Mouse (Mus musculus) hindbrain, embryonic 14.5 days (tissue): ENCODE measurements around the gene Polr2j. TPM values are rescaled to one million over a fixed set of nuclear protein-coding genes. Genes with fewer than 3 reads are reported as not detected.
"Not testable (repeated sequence)": the region's sequence is repeated elsewhere in the genome, so short reads cannot be mapped to it uniquely, and the experiment has no call there.

Source experiments
- ATAC-seq: fragments of 200-750 bp; cut with Nextera tagmentation; 2 replicates; pipeline ENCODE4 v1.8.0; 2017; ENCODE audit warnings: moderate number of reproducible peaks, mild to moderate bottlenecking, moderate TSS enrichment, moderate library complexity; ENCODE audit not compliant: low FRiP score
- DNase-seq: peaks from one replicate; pipeline ENCODE4 v3.0.0-alpha.2; 2015; ENCODE audit warnings: low spot score
- H3K27ac ChIP-seq: fragments of 300-500 bp; sonication (generic); 2 replicates; pipeline ENCODE4 v1.5.1; 2014; ENCODE audit warnings: mild to moderate bottlenecking, moderate library complexity
- H3K27me3 ChIP-seq: fragments of 300-500 bp; sonication (generic); 2 replicates; pipeline ENCODE4 v1.6.1; 2014; ENCODE audit warnings: mild to moderate bottlenecking, low read length, mixed read lengths; ENCODE audit not compliant: control insufficient read depth, insufficient read depth
- H3K36me3 ChIP-seq: fragments of 300-500 bp; sonication (generic); replicated peaks from 2 replicates; pipeline ENCODE4 v1.6.1; 2014; ENCODE audit not compliant: control insufficient read depth, insufficient read depth
- H3K4me1 ChIP-seq: fragments of 300-500 bp; sonication (generic); replicated peaks from 2 replicates; pipeline ENCODE4 v1.6.1; 2014; ENCODE audit warnings: antibody characterized with exemption, low read length, mixed read lengths; ENCODE audit not compliant: control insufficient read depth, insufficient read depth
- H3K4me2 ChIP-seq: fragments of 300-500 bp; sonication (generic); replicated peaks from 2 replicates; pipeline ENCODE4 v1.6.1; 2014; ENCODE audit warnings: mild to moderate bottlenecking, moderate library complexity
- H3K4me3 ChIP-seq: fragments of 300-500 bp; sonication (generic); replicated peaks from 2 replicates; pipeline ENCODE4 v1.5.1; 2014; ENCODE audit warnings: mild to moderate bottlenecking, low read length
- H3K9ac ChIP-seq: fragments of 300-500 bp; sonication (generic); 2 replicates; pipeline ENCODE4 v1.6.1; 2014
- H3K9me3 ChIP-seq: fragments of 300-500 bp; sonication (generic); 2 replicates; pipeline ENCODE4 v1.6.1; 2016; ENCODE audit warnings: low read length; ENCODE audit not compliant: control insufficient read depth
- WGBS: fragments of 180-500 bp; shearing (Covaris S2); extraction: QIAGEN DNeasy Blood & Tissue Kit; methylation state at CpG from one replicate; pipeline ENCODE4 v1.1.7; 2014; 5-methylcytosine and 5-hydroxymethylcytosine counted together
- polyA plus RNA-seq: library from polyadenylated mRNA; unstranded; fragments of >200 nt; fragmentation: Nextera tagmentation; extraction: Ambion mirVana; gene quantifications from 2 replicates; pipeline ENCODE4 v1.2.1, GENCODE M21; 2014

Polr2j gene
- polyA plus RNA-seq, 1 experiment from 2014 or later, result 235 TPM

DNA sequence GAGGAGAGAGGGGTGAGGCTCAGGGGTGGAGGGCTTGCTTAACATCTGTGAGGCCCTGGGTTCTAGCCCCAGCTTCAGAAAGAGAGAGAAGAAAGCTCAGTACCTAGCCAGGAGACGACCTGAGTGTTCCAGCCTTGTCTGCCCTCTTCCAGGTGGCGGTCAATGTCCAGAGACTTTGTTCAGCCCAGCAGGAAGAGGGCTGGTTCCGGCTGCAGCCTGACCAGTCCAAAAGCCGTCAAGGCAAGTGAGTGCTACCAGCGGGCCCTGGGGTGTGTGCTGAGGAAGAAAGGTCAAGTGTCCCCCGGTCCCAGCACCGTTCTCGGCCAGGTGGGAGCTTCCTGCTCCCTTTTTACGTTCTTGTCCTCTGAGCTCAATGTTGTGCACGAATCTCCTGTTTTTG, 17.9 kb upstream of the Polr2j start:
- ATAC-seq (no peak), DNase-seq (no peak)
- no peak overlapping the region for H3K9ac ChIP-seq
- 86% methylated on average over 10 of the region's 10 CpGs for WGBS
- no peaks in the 10 kb centered on the region for H3K9me3 ChIP-seq
- no peak overlapping the region for H3K4me3 ChIP-seq
- H3K36me3 ChIP-seq, result no peaks in the 10 kb centered on the region
- H3K4me2 ChIP-seq, result no peak overlapping the region
- no peaks in the 10 kb centered on the region; the same call in 1 of the 2 replicates for H3K4me1 ChIP-seq
- no peaks in the 10 kb centered on the region for H3K27me3 ChIP-seq
- no peak overlapping the region for H3K27ac ChIP-seq

GRCm38 (mm10) chr5:136102099-136102820, 14.2 kb upstream of the Polr2j start:
- no peaks in the 10 kb centered on the region; the same call in 1 of the 2 replicates for H3K4me1 ChIP-seq
- H3K36me3 ChIP-seq, result no peaks in the 10 kb centered on the region
- DNase-seq (peak; percentile 90), ATAC-seq (peak; percentile 84)
- H3K27ac ChIP-seq, result no peak overlapping the region
- H3K4me2 ChIP-seq, result peak overlapping the region; percentile 58
- H3K27me3 ChIP-seq, result no peaks in the 10 kb centered on the region
- peak overlapping the region; percentile 30 for H3K4me3 ChIP-seq
- H3K9ac ChIP-seq, result peak overlapping the region; percentile 53
- 9% methylated on average over 41 of the region's 41 CpGs for WGBS
- H3K9me3 ChIP-seq, result no peaks in the 10 kb centered on the region

DNA sequence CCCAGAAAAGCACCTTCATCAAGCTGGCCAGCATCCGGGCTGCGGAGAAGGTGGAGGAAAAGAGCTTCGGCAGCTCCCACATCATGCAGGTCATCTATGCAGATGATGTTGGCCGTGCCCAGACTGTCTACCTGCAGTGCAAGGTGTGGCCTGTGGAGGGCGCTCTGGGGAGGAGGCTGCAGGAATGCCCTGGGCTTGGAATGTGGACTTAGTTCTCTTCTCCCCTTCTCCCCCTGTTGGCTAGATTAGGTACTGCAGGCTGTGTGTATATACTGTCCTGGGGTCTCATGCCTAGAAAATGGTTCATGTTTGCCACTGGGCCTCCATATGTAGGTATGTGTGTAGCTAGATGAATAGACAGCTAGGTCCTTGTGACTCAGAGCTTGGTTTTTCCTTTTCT, 11.9 kb upstream of the Polr2j start:
- no peaks in the 10 kb centered on the region for H3K9me3 ChIP-seq
- no peaks in the 10 kb centered on the region; the same call in 1 of the 2 replicates for H3K4me1 ChIP-seq
- no peaks in the 10 kb centered on the region for H3K27me3 ChIP-seq
- WGBS, result 87% methylated on average over 5 of the region's 5 CpGs
- no peak for ATAC-seq
- H3K9ac ChIP-seq, result no peak overlapping the region
- no peak overlapping the region for H3K4me2 ChIP-seq
- H3K4me3 ChIP-seq, result no peak overlapping the region
- no peaks in the 10 kb centered on the region for H3K36me3 ChIP-seq
- H3K27ac ChIP-seq, result no peak overlapping the region
- peak; percentile 27 for DNase-seq

- no peaks in the 10 kb centered on the region for H3K9me3 ChIP-seq
- H3K27ac ChIP-seq, result no peak overlapping the region
- 51% methylated on average over 2 of the region's 2 CpGs for WGBS
- no peaks in the 10 kb centered on the region for H3K27me3 ChIP-seq
- no peak for ATAC-seq
- H3K9ac ChIP-seq, result no peak overlapping the region
- no peak overlapping the region for H3K4me3 ChIP-seq
- DNase-seq, result no peak
- H3K4me1 ChIP-seq, result no peaks in the 10 kb centered on the region
- H3K4me2 ChIP-seq, result no peak overlapping the region
- no peaks in the 10 kb centered on the region for H3K36me3 ChIP-seq
Observed at GRCm38 (mm10) chr5:136108486-136108885, 7.9 kb upstream of the Polr2j start.

- no peak overlapping the region for H3K4me3 ChIP-seq
- H3K36me3 ChIP-seq, result no peaks in the 10 kb centered on the region
- H3K9me3 ChIP-seq, result no peaks in the 10 kb centered on the region
- DNase-seq (no peak), ATAC-seq (no peak)
- H3K27ac ChIP-seq, result no peak overlapping the region
- no peak overlapping the region for H3K9ac ChIP-seq
- H3K4me1 ChIP-seq, result no peaks in the 10 kb centered on the region
- H3K4me2 ChIP-seq, result no peak overlapping the region
- 82% methylated on average over 3 of the region's 3 CpGs for WGBS
- H3K27me3 ChIP-seq, result no peaks in the 10 kb centered on the region
Observed at GRCm38 (mm10) chr5:136109042-136109441, 7.4 kb upstream of the Polr2j start.

DNA sequence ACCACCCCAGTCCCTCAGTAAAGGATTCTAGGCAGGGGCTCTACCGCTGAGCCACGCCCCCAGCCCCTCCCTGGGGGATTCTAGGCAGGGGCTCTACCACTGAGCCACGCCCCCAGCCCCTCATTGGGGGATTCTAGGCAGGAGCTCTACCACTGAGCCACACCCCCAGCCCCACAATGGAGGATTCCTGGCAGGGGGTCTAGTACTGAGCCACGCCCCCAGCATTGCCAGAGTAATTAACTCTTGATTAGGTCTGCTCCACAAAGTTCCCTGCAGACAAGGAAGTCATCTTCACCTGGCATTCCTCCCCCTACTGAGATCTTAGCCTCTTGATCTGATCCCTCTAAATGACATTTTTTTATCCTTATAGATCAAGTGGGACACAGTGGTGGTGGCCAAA, 2.9 kb upstream of the Polr2j start:
- H3K4me1 ChIP-seq, result peaks cover 14% of the 10 kb centered on the region
- H3K9ac ChIP-seq, H3K27me3 ChIP-seq, ATAC-seq, H3K9me3 ChIP-seq, DNase-seq, H3K4me3 ChIP-seq, H3K4me2 ChIP-seq, H3K27ac ChIP-seq, H3K36me3 ChIP-seq: not testable (repeated sequence)
- 42% methylated on average over 4 of the region's 4 CpGs for WGBS

- peaks cover 29% of the 10 kb centered on the region for H3K36me3 ChIP-seq
- no peaks in the 10 kb centered on the region for H3K27me3 ChIP-seq
- H3K9me3 ChIP-seq, result no peaks in the 10 kb centered on the region
- H3K4me2 ChIP-seq, result peak overlapping the region; percentile 68
- H3K4me3 ChIP-seq, result peak overlapping the region; percentile 84
- no peak for DNase-seq
- WGBS, result 0% methylated on average over 22 of the region's 22 CpGs
- ATAC-seq, result peak; percentile 51; the same call in 1 of the 2 replicates
- H3K27ac ChIP-seq, result peak overlapping the region; percentile 73
- H3K4me1 ChIP-seq, result peaks cover 14% of the 10 kb centered on the region
- peak overlapping the region; percentile 85 for H3K9ac ChIP-seq
Observed at GRCm38 (mm10) chr5:136116784-136117112, 317 bp downstream of the Polr2j start.

DNA sequence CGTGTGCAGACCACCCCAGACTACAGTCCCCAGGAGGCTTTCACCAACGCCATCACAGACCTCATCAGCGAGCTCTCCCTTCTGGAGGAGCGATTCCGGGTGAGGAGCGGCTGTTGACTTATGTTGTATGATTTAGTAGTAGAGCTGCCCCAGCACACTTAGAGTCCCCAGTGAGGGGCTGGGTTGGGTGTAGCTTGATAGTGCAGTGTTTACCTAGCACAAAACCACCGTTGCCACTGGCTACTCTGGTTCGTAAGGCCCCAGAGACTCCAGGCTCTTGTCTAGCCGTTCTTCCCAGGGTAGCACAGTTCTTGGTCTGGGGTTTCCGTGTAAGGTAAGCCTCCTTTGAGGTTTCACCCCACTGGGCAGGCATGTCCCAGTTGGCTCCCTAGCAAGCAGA, 5.7 kb downstream of the Polr2j start:
- ATAC-seq (no peak), DNase-seq (no peak)
- 92% methylated on average over 10 of the region's 10 CpGs for WGBS
- H3K36me3 ChIP-seq, result peaks cover 75% of the 10 kb centered on the region
- no peak overlapping the region for H3K4me3 ChIP-seq
- H3K4me1 ChIP-seq, result peaks cover 6% of the 10 kb centered on the region
- H3K4me2 ChIP-seq, result no peak overlapping the region
- H3K27me3 ChIP-seq, result no peaks in the 10 kb centered on the region
- no peak overlapping the region for H3K27ac ChIP-seq
- no peaks in the 10 kb centered on the region for H3K9me3 ChIP-seq
- H3K9ac ChIP-seq, result no peak overlapping the region

DNA sequence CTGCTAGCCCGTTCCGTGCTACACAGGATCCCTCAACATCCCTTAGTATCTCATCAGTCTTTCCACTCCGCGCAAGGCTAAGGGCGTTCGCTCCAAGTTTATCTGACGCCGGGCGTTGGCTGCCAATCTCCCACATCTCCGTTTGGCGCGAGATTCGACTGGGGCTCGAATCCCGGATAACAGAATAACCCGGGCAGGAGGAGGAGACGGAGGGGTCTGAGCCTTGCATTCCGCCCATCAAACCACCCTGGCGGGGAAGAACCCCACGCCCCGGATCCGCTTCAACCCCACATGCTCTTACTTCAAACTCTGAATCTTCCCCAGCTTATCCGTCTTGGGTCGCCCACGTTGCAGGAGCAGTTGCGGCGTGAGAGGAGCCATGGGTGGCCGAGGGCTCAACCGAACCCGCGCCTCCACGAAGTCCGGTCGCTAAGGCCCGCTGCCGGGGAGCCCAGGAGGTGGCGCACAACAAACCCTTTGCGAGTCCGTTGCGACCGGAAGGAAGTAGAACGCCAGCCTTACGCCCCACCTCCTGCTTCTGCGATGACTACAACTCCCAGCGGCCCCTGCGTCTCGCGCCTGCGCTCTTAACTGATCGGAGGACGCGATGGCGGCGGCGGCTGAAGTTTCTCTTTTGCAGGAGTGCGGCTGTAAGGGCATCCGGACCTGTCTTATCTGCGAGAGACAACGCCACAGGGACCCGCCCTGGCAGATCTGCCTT, 19.3 kb downstream of the Polr2j start, which contains the start of the genes Lrwd1 and Alkbh4:
Lrwd1 (minus strand) TSS at position 504 of the 721 bp plus-strand sequence.
Alkbh4 (plus strand) TSS at position 576 of the 721 bp plus-strand sequence.
- Histone ChIP-seq H3K4me3 (peak within 1 kb of the TSS; percentile 78), H3K27me3 (no peaks in the 10 kb centered on the region), H3K27ac (no peak within 1 kb of the TSS), H3K9me3 (no peaks in the 10 kb centered on the region), H3K36me3 (peaks cover 47% of the 10 kb centered on the region), H3K4me1 (peaks cover 16% of the 10 kb centered on the region), H3K9ac (peak within 1 kb of the TSS; percentile 64), H3K4me2 (peak within 1 kb of the TSS; percentile 80)
- peak; percentile 93 for ATAC-seq
- DNase-seq, result peak; percentile 95
- under 1% methylated on average over 60 of the region's 60 CpGs for WGBS
